Mouse (Mus musculus): Measurements from ENCODE around the gene Rrp12.

- TF ChIP-seq ZNF384 (IDR thresholded peaks at IDR 0.05; ENCODE audit: low read depth, low read length) (peak; percentile 97), HCFC1 (IDR thresholded peaks at IDR 0.05; ENCODE audit: borderline replicate concordance, insufficient read depth, low read length) (no peak), MAFK (IDR thresholded peaks at IDR 0.05; ENCODE audit: insufficient read depth, low read depth, low read length) (no peak), ZC3H11A (IDR thresholded peaks at IDR 0.05; ENCODE audit: borderline replicate concordance, low read depth, low read length) (no peak), CHD2 (IDR thresholded peaks at IDR 0.05; ENCODE audit: low read depth, low read length) (no peak)
Observed at GRCm38 (mm10) chr19:41829381-41830105, 66.4 kb downstream of the Rrp12 start, which contains the start of gene Frat1.

Data from ES-E14 (cell line).